Mouse (Mus musculus) left cerebral cortex, adult 11 months (tissue): ENCODE measurements around the gene Pla2g16.
A peak's percentile ranks its signal among the peaks of the same experiment; 100 is the strongest.

Experiments
- DNase-seq: peaks from one replicate; pipeline ENCODE4 v3.0.0; 2022; ENCODE audit warnings: low spot score

Pla2g16 gene

GRCm38 (mm10) chr19:7557328-7557822 lies at the start of gene Pla2g16:
Pla2g16 (plus strand) TSS chr19:7557459.
- no peak for DNase-seq

- DNase-seq = no peak
These were observed 49.2 kb upstream of the Pla2g16 start for GRCm38 (mm10) chr19:7508026-7508425.

GRCm38 (mm10) chr19:7516437-7516836 lies 40.8 kb upstream of the Pla2g16 start:
- DNase-seq = no peak

GRCm38 (mm10) chr19:7521619-7522018 lies 35.6 kb upstream of the Pla2g16 start:
- DNase-seq = no peak

- no peak for DNase-seq
These were observed 34.4 kb upstream of the Pla2g16 start for GRCm38 (mm10) chr19:7522856-7523255.

GRCm38 (mm10) chr19:7523292-7523691 lies 34.0 kb upstream of the Pla2g16 start:
- DNase-seq = no peak

GRCm38 (mm10) chr19:7523781-7524180 lies 33.5 kb upstream of the Pla2g16 start:
- DNase-seq = no peak

GRCm38 (mm10) chr19:7524879-7525278 lies 32.4 kb upstream of the Pla2g16 start:
- DNase-seq = no peak

- peak; percentile 34 for DNase-seq
These were observed 28.4 kb upstream of the Pla2g16 start for GRCm38 (mm10) chr19:7528639-7529428.

- peak; percentile 18 for DNase-seq
These were observed 25.4 kb upstream of the Pla2g16 start for GRCm38 (mm10) chr19:7531906-7532305.

GRCm38 (mm10) chr19:7533891-7534290 lies 23.4 kb upstream of the Pla2g16 start:
- no peak for DNase-seq

- no peak for DNase-seq
These were observed 8.3 kb upstream of the Pla2g16 start for GRCm38 (mm10) chr19:7548924-7549323.

- no peak for DNase-seq
These were observed 5.5 kb upstream of the Pla2g16 start for GRCm38 (mm10) chr19:7551550-7552300.

GRCm38 (mm10) chr19:7552301-7552673 lies 5.0 kb upstream of the Pla2g16 start:
- no peak for DNase-seq

- DNase-seq = no peak
These were observed 3.8 kb upstream of the Pla2g16 start for GRCm38 (mm10) chr19:7553441-7553840.

- no peak for DNase-seq
These were observed 2.4 kb upstream of the Pla2g16 start for GRCm38 (mm10) chr19:7554881-7555280.

GRCm38 (mm10) chr19:7556641-7557040 lies 618 bp upstream of the Pla2g16 start:
- no peak for DNase-seq

GRCm38 (mm10) chr19:7557844-7558243 lies 585 bp downstream of the Pla2g16 start:
- DNase-seq = no peak

- DNase-seq = no peak
These were observed 1.4 kb downstream of the Pla2g16 start for GRCm38 (mm10) chr19:7558675-7559074.

- DNase-seq = no peak
These were observed 2.7 kb downstream of the Pla2g16 start for GRCm38 (mm10) chr19:7559986-7560385.

GRCm38 (mm10) chr19:7561456-7561855 lies 4.2 kb downstream of the Pla2g16 start:
- DNase-seq = no peak

- DNase-seq = no peak
These were observed 5.4 kb downstream of the Pla2g16 start for GRCm38 (mm10) chr19:7562601-7563129.

- DNase-seq = no peak
These were observed 6.4 kb downstream of the Pla2g16 start for GRCm38 (mm10) chr19:7563676-7564075.
